Mouse (Mus musculus) spleen, adult 2 months (tissue): ENCODE data around the gene Gm9732.
"Not testable (repeated sequence)": the region's sequence is repeated elsewhere in the genome, so short reads cannot be mapped to it uniquely, and the experiment has no call there.

Experiments used
- CTCF ChIP-seq: fragments of 200-500 bp; IDR thresholded peaks from 2 replicates; pipeline ENCODE4 v1.5.1; 2011; ENCODE audit warnings: mild to moderate bottlenecking, inconsistent platforms; ENCODE audit not compliant: insufficient read depth, insufficient read length, insufficient replicate concordance; ENCODE audit errors: extremely low read depth
- POLR2A ChIP-seq: fragments of 200-500 bp; IDR thresholded peaks from 2 replicates; pipeline ENCODE4 v1.6.1; 2011; ENCODE audit warnings: low read depth, low read length, inconsistent platforms

DNA sequence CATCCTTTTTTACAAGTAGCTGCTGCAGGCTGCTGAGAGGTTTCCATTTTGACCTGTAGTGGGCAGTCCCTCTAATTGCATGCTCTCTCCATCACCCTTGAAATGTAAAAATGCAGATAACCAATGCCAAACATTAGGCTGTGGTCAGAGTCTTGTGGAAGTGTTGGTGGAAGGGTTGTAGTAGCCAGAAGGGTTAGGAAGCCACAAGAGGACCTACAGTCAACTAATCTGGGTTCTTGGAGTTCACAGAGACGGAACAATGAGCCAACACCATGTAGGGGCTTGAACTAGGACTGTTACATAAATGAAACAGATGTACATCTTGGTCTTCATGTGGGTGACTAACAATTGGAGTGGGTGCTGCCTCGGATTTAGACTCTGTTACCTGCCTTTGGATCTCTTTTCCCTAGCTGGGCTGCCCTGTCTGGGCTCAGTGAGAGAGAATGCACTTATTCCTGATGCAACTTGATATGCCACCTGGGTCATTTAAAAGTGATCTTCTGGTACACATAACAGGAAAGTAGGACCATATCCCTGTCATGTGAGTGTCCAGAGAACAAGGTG is 6.2 kb upstream of the Gm9732 start:
- TF ChIP-seq CTCF, POLR2A: not testable (repeated sequence)
